Mouse (Mus musculus) cerebellum, adult 2 months (tissue): ENCODE measurements around the gene Hras.

Experiments
- CTCF ChIP-seq: fragments of 200-500 bp; IDR thresholded peaks from 2 replicates; pipeline ENCODE4 v1.5.1; 2011; ENCODE audit warnings: low read depth, mild to moderate bottlenecking, control low read depth, low read length, moderate library complexity, borderline replicate concordance; ENCODE audit not compliant: insufficient read depth
- POLR2A ChIP-seq: fragments of 200-500 bp; IDR thresholded peaks from 2 replicates; pipeline ENCODE4 v1.6.1; 2011; ENCODE audit warnings: low read length, control low read depth, borderline replicate concordance; ENCODE audit not compliant: insufficient read depth

GRCm38 (mm10) chr7:141193348-141193856 is 403 bp downstream of the Hras start:
- TF ChIP-seq CTCF (no peak), POLR2A (no peak)
